Mouse (Mus musculus): ENCODE data around the gene Mapkapk2.
"Not testable (repeated sequence)": the region's sequence is repeated elsewhere in the genome, so short reads cannot be mapped to it uniquely, and the experiment has no call there.

Gene Mapkapk2

DNA sequence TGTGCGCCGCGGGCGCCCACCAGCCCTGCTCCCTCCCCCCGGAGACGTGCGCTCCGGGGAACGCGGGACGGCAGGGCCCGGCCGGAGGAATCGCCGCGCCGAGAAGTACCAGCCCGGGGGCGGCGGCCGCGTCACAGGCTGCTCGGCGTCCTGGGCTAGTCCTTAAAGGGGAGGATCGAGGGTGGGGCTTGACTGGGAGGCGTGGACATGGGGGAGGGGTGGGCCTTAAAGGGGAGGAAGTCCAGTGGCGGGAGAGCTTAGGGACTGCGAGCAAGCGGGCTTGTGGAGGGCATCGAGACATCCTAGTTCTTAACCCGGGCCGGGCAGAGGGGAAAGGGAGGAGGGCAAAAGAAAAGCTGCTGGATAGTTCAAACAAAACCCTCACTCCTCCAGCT is at the start of gene Mapkapk2:
Mapkapk2 (minus strand) TSS at position 127 of the 395 bp plus-strand sequence.
- peak; percentile 93 for DNase-seq (ENCODE audit: low read depth, low spot score)

DNA sequence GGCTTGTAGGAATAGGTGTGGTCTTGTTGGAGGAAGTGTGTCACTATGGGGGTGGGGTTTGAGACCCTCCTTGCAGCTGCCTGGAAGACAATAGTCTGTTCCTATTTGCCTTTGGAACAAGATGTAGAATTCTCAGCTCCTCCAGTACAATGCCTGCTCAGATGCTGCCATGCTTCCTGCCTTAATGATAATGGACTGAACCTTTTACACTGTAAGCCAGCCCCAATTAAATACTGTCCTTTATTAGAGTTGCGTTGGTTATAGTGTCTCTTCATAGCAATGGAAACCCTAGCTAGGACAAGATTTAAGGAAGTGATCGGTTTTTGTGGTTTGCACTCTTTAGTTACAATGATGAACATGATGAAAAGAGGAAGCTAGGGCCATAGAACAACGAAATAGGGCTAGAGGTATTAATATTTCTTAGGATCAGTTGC is 48.6 kb upstream of the Mapkapk2 start:
- DNase-seq (ENCODE audit: low read depth, low spot score), result no peak

DNA sequence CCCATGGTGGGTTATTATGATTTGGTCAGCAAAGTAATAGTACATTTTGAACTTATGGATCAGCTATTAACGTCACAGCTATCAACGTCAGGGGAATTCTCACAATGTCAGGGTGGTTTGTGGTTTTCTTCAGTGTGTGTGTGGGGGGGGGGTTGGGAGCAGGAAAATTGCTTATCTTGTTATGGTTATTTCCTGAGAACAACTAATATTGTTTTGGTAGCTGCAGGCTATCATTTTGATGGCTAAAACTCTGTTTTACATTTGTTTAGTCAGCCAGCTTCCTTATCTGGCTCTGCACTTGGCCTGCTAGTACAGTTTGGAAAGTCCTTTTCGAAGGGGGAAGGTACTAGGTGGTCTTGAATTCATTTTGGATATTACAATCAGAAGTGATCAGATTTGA is 47.6 kb upstream of the Mapkapk2 start:
- DNase-seq (ENCODE audit: low read depth, low spot score), result not testable (repeated sequence)

DNA sequence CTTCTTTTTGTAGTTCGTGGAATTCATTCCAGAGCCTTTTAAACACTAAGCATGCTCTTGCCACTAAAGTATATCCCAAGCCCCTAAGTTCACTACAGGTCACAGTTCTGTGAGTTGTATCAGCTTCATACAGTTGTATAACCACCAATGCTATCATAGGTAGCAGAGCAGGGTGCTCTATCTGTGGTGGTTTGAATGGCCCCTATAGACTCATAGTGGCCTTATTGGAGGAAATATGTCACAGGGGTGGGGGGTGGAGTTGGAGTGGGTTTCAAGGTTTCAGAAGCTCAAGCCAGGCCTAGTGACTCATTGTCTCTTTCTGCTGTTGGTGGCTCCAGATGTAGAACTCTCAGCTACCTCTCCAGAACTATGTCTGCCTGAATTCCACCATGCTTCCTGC is 44.8 kb upstream of the Mapkapk2 start:
- no peak for DNase-seq (ENCODE audit: low read depth, low spot score)

- no peak for DNase-seq (ENCODE audit: low read depth, low spot score)
Observed at GRCm38 (mm10) chr1:131141449-131141848, 43.8 kb upstream of the Mapkapk2 start.

DNA sequence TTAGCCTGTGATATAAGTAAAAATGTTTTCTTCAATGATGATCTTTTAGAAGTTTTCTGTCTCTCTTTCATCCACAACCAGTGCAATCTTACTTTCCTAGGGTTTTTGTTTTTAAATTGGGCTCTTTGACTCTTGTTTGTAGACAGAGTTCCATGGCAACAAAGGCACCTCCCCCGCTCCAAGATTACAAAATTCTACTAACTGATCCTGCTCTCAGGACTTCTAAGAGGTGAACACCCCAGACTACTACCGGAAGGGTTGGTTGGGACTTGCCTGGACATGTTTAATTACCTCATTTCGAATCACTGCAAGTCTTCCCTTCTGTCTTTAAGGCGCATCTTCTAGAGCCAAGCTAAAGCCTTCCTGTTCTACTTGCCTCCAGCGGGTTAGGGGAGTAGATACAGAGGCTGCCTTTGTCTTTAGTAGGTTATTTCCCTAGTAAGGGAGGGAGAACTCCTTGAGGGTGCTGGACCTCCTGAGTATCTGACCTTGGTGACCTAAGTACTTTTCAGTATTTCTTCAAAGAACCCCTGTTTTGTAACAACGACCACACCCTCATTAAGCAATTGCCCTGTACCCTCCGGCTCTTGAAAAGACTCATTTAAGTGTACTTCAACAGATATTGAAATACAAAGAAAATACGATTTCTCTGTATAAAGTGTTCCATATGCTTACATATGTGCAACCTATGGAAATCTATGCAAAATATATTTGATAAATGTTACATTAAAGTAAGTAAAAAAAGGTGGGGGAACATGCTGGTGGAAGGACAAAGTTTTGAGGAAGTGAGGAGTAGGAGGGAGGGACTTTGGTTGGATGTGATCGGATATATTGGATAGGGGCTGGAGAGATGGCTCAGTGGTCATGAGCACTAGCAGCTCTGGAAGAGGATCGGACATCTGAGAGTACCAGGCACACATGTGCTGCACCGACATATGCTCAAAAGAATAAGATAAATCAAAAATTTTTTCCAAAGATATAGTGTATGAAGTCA is 41.8 kb upstream of the Mapkapk2 start:
- no peak for DNase-seq (ENCODE audit: low read depth, low spot score)

- DNase-seq (ENCODE audit: low read depth, low spot score), result peak; percentile 76
Observed at GRCm38 (mm10) chr1:131138191-131139016, 40.8 kb upstream of the Mapkapk2 start, which contains the start of gene Dyrk3. Dyrk3 (minus strand) TSS chr1:131138340.

- DNase-seq (ENCODE audit: low read depth, low spot score), result no peak
Observed at GRCm38 (mm10) chr1:131137717-131138118, 40.1 kb upstream of the Mapkapk2 start.

GRCm38 (mm10) chr1:131137111-131137510 is 39.5 kb upstream of the Mapkapk2 start:
- no peak for DNase-seq (ENCODE audit: low read depth, low spot score)

- DNase-seq (ENCODE audit: low read depth, low spot score), result no peak
Observed at GRCm38 (mm10) chr1:131135960-131136629, 38.5 kb upstream of the Mapkapk2 start.

DNA sequence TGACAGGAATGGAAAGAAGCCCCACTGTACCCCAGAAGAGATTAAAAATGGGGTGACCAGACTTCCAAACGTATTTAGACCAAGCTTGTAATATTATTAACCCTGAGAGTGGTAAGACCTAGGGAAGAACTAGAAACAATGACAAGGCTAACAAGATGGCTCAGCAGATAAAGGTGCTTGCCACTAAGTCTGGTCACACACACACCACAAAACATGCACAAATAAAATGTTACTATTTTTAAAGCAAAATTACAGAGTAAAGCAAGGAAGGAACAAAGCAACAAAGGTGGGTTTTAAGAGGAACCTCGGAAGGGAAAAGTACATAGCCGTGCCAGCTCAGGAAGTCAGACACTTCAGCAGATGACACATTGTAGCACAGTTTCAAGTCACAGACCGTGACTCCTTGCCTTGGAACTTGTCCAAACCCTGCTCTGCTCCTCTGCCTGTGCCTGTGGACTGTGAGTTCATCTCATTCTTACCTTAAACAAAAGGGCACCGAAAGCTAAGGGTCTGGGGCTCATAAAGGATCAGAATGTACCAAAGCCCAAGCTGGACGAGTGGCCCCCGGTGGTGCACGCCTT is 37.4 kb upstream of the Mapkapk2 start:
- DNase-seq (ENCODE audit: low read depth, low spot score), result no peak

DNA sequence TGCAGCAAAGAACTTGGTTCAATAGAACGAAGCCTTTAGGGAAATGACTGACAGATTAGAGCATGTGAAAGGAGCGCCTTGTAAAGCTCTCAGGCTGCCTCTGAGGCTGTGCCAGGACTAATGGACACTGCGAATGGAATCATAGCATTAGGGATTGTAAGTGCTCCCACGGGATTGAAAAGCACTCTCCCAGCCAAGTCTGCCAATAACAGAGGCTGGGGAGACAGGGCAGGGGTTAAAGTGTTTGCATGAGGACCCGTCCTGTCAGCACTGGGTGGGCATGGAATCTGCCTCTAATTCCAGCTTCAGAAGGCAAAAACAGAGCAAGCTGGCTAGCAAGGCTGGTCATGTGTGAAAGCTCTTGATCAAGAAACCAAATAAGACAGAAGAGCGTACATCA is 36.6 kb upstream of the Mapkapk2 start:
- no peak for DNase-seq (ENCODE audit: low read depth, low spot score)

GRCm38 (mm10) chr1:131125987-131126744 is 28.5 kb upstream of the Mapkapk2 start:
- no peak for DNase-seq (ENCODE audit: low read depth, low spot score)

GRCm38 (mm10) chr1:131123522-131124265 is 26.1 kb upstream of the Mapkapk2 start:
- no peak for DNase-seq (ENCODE audit: low read depth, low spot score)

DNA sequence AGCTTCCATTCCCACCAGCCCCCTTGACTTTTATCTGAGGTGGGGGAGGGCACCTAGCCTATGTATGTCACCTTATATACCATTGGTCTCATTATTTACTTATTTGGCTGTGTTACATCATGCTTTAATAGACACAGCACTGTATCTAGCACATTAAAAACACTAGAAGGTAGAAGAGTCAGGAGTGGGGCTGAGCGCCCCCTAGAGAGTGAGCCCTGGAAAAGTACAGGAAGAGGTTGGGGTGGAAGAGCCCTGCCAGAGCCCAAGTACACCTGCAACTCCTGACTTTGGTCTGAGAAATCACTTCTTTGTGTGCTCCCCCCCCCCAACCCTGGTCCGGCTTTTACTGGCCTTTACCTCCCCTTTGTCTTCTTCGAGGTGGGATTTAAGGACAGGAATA is 24.4 kb upstream of the Mapkapk2 start:
- no peak for DNase-seq (ENCODE audit: low read depth, low spot score)

GRCm38 (mm10) chr1:131119026-131119425 is 21.4 kb upstream of the Mapkapk2 start:
- no peak for DNase-seq (ENCODE audit: low read depth, low spot score)

GRCm38 (mm10) chr1:131118530-131118929 is 20.9 kb upstream of the Mapkapk2 start:
- DNase-seq (ENCODE audit: low read depth, low spot score), result no peak

- DNase-seq (ENCODE audit: low read depth, low spot score), result no peak
Observed at GRCm38 (mm10) chr1:131116430-131117011, 18.9 kb upstream of the Mapkapk2 start.

DNA sequence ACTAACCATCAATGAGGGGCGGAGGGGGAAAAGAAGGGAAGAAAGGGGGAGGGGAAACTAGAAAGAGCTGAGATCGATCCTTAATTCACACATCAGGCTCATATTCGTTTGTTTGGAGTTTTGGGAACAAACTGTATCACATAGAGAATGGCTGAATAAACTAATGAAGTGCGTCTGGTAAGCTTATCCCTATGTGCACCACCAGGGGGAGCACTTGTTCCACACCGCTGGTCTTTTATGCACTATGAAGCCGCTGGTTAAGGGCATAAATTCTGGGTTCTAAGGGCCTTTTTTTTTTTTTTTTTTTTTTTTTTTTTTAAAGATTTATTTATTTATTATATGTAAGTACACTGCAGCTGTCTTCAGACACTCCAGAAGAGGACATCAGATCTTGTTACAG is 18.3 kb upstream of the Mapkapk2 start:
- DNase-seq (ENCODE audit: low read depth, low spot score), result peak; percentile 64

Measured in skeletal muscle tissue, adult 2 months (tissue).